Mouse (Mus musculus) heart, adult 2 months (tissue): ENCODE data around the gene Hpn. TPM values are rescaled to one million over a fixed set of nuclear protein-coding genes. Genes with fewer than 3 reads are reported as not detected.

Experiments
- DNase-seq, 2 experiments: peaks; one replicate each; pipeline ENCODE4 v3.0.0; 2021
- H3K27ac ChIP-seq: fragments of 200-600 bp; 2 replicates; pipeline ENCODE4 v1.8.1; 2022
- H3K27me3 ChIP-seq: fragments of 200-500 bp; 2 replicates; pipeline ENCODE4 v1.6.1; 2012; ENCODE audit warnings: mild to moderate bottlenecking, low read length, inconsistent platforms, mixed read lengths; ENCODE audit not compliant: control insufficient read depth, insufficient read depth
- H3K36me3 ChIP-seq: fragments of 200-500 bp; 2 replicates; pipeline ENCODE4 v1.6.1; 2012; ENCODE audit warnings: low read length, inconsistent platforms; ENCODE audit not compliant: control insufficient read depth, insufficient read depth
- H3K4me1 ChIP-seq: fragments of 200-500 bp; 2 replicates; pipeline ENCODE4 v1.6.1; 2011; ENCODE audit warnings: low read length; ENCODE audit not compliant: control insufficient read depth, insufficient read depth
- H3K4me3 ChIP-seq: fragments of 200-600 bp; 2 replicates; pipeline ENCODE4 v1.8.1; 2022
- H3K79me2 ChIP-seq: fragments of 200-500 bp; replicated peaks from 2 replicates; pipeline ENCODE4 v1.6.1; 2012; ENCODE audit warnings: mild to moderate bottlenecking, inconsistent platforms, low read length, moderate library complexity, mixed read lengths; ENCODE audit not compliant: control insufficient read depth, insufficient read depth
- H3K9ac ChIP-seq: fragments of 200-500 bp; 2 replicates; pipeline ENCODE4 v1.6.1; 2012; ENCODE audit warnings: low read depth, mild to moderate bottlenecking, control low read depth, inconsistent platforms, low read length, mixed read lengths
- CTCF ChIP-seq: fragments of 200-600 bp; IDR thresholded peaks from 2 replicates; pipeline ENCODE4 v1.8.1; 2022; ENCODE audit warnings: antibody characterized with exemption, mild to moderate bottlenecking, moderate library complexity
- EP300 ChIP-seq: fragments of 200-500 bp; IDR thresholded peaks from 2 replicates; pipeline ENCODE4 v1.6.1; 2011; ENCODE audit warnings: low read depth, low read length, control low read depth; ENCODE audit not compliant: insufficient read depth
- POLR2A ChIP-seq: fragments of 200-500 bp; IDR thresholded peaks from 2 replicates; pipeline ENCODE4 v1.6.1; 2011; ENCODE audit warnings: mild to moderate bottlenecking, low read depth, low read length, control low read depth; ENCODE audit not compliant: insufficient read depth
- WGBS: fragments of 180-500 bp; shearing (Covaris S2); methylation state at CpG from one replicate; pipeline ENCODE4 v1.1.7; 2018; 5-methylcytosine and 5-hydroxymethylcytosine counted together
- intact Hi-C: fragments of 180-260 bp; cut with DNase I; formaldehyde crosslinking; loops from one replicate; pipeline ENCODE4 v1.15.1; 2025
- polyA plus RNA-seq: library from polyadenylated mRNA; depleted of rRNA; stranded (reverse); fragments of >200 nt; gene quantifications from 2 replicates; pipeline ENCODE4 v1.2.3, GENCODE M21; 2012
- total RNA-seq, 2 experiments: library from RNA; stranded (reverse); gene quantifications; 2 replicates each; pipeline ENCODE4 v1.2.3; 2021

Gene Hpn
- total and polyA plus RNA-seq, 3 experiments, result 1.7 to 5.1 (median 2.6) TPM

GRCm38 (mm10) chr7:31112036-31112435 lies 3.1 kb downstream of the Hpn start:
- H3K4me1 ChIP-seq, result peaks cover 10% of the 10 kb centered on the region
- 38% methylated on average over 4 of the region's 4 CpGs for WGBS
- TF ChIP-seq POLR2A (no peak), EP300 (no peak), CTCF (no peak)
- no peaks in the 10 kb centered on the region for H3K79me2 ChIP-seq
- H3K36me3 ChIP-seq, result no peaks in the 10 kb centered on the region
- H3K9ac ChIP-seq, result no peak overlapping the region
- no peak overlapping the region for H3K27ac ChIP-seq
- intact Hi-C loops, result no loop called here
- no peak for DNase-seq
- no peak overlapping the region for H3K4me3 ChIP-seq
- no peaks in the 10 kb centered on the region for H3K27me3 ChIP-seq

- no peaks in the 10 kb centered on the region for H3K79me2 ChIP-seq
- peaks cover 8% of the 10 kb centered on the region for H3K4me1 ChIP-seq
- TF ChIP-seq POLR2A, result no peak
- no peak for TF ChIP-seq EP300
- no peak for TF ChIP-seq CTCF
- no peak overlapping the region for H3K9ac ChIP-seq
- intact Hi-C loops, result no loop called here
- H3K27ac ChIP-seq, result no peak overlapping the region
- H3K36me3 ChIP-seq, result no peaks in the 10 kb centered on the region
- H3K27me3 ChIP-seq, result no peaks in the 10 kb centered on the region
- WGBS, result 72% methylated on average over 15 of the region's 15 CpGs
- DNase-seq, result no peak
- H3K4me3 ChIP-seq, result no peak overlapping the region
Measured at GRCm38 (mm10) chr7:31110861-31111385, 4.2 kb downstream of the Hpn start.

DNA sequence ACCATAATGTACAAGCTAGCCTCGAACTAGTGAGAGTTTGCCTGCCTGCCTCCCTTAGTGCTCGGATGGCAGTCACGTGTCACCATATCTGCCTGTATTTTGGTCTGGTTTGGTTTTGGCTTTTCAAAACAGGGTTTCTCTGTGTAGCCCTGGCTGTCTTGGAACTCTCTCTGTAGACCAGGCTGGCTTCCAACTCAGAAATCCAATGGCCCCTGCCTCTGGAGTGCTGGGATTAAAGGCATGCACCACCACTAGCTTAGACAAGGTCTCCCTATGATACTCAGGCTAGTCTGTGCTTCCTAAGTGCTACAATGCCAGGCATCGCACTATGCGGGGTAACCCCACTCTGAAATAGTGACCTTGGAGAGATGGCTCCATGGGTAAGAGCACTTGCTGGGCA lies 5.3 kb downstream of the Hpn start:
- 85% methylated on average over 5 of the region's 5 CpGs for WGBS

DNA sequence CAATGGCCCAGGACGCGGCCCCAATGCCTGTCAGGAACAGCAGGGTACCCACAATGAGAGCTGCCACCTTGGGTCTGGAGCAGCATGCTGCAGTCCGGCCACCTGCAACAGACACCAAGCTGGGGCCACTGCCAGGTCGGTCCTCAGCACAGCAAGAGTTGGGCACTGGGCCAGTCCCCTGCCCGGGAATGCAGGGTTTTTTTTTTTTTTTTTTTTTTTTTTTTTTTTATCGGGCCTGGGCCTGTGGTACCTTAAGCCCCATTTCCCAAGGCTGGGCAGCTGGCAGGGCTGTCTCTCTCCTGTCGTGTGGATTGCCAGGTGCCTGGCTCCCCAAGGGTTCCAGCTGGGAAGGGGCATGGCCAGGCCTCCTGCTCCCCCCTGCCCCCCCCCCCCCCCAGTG lies 6.0 kb downstream of the Hpn start:
- Histone ChIP-seq H3K27ac (no peak overlapping the region), H3K27me3 (no peaks in the 10 kb centered on the region), H3K4me1 (peaks cover 3% of the 10 kb centered on the region), H3K4me3 (no peak overlapping the region), H3K79me2 (no peaks in the 10 kb centered on the region), H3K9ac (no peak overlapping the region), H3K36me3 (no peaks in the 10 kb centered on the region)
- TF ChIP-seq EP300 (no peak), POLR2A (no peak), CTCF (no peak)
- intact Hi-C loops, result no loop called here
- 23% methylated on average over 7 of the region's 7 CpGs for WGBS
- DNase-seq, result peak in 1 of 2 experiments; percentile 54

More for the DNA sequence above, 5.3 kb downstream of the Hpn start:
- H3K27ac ChIP-seq, result no peak overlapping the region
- no peak for TF ChIP-seq CTCF
- no peak for TF ChIP-seq POLR2A
- TF ChIP-seq EP300, result no peak
- H3K4me3 ChIP-seq, result no peak overlapping the region
- no peak for DNase-seq
- no peaks in the 10 kb centered on the region for H3K36me3 ChIP-seq
- no peaks in the 10 kb centered on the region for H3K79me2 ChIP-seq
- intact Hi-C loops, result no loop called here
- no peaks in the 10 kb centered on the region for H3K27me3 ChIP-seq
- H3K9ac ChIP-seq, result no peak overlapping the region
- peaks cover 3% of the 10 kb centered on the region for H3K4me1 ChIP-seq

GRCm38 (mm10) chr7:31107781-31108180 lies 7.3 kb downstream of the Hpn start:
- Histone ChIP-seq H3K27me3 (no peaks in the 10 kb centered on the region; the same call in 1 of the 2 replicates), H3K36me3 (no peaks in the 10 kb centered on the region), H3K9ac (no peak overlapping the region), H3K79me2 (no peaks in the 10 kb centered on the region), H3K27ac (no peak overlapping the region), H3K4me3 (no peak overlapping the region), H3K4me1 (peaks cover 3% of the 10 kb centered on the region)
- WGBS, result 90% methylated on average over 11 of the region's 11 CpGs
- intact Hi-C loops, result no loop called here
- no peak for DNase-seq
- TF ChIP-seq CTCF (no peak), POLR2A (no peak), EP300 (no peak)

GRCm38 (mm10) chr7:31106166-31106565 lies 8.9 kb downstream of the Hpn start:
- Histone ChIP-seq H3K27me3 (no peaks in the 10 kb centered on the region; the same call in 1 of the 2 replicates), H3K79me2 (no peaks in the 10 kb centered on the region), H3K4me1 (peaks cover 3% of the 10 kb centered on the region), H3K27ac (no peak overlapping the region), H3K9ac (no peak overlapping the region), H3K36me3 (no peaks in the 10 kb centered on the region), H3K4me3 (no peak overlapping the region)
- 41% methylated on average over 3 of the region's 3 CpGs for WGBS
- no peak for DNase-seq
- TF ChIP-seq EP300 (no peak), POLR2A (no peak), CTCF (no peak)
- intact Hi-C loops, result no loop called here
